Mouse (Mus musculus) stomach, postnatal 0 days (tissue): ENCODE measurements around the gene Serping1.

ENCODE experiments used
- CTCF ChIP-seq: IDR thresholded peaks from 2 replicates; pipeline ENCODE4 v1.5.1; 2016; ENCODE audit warnings: antibody characterized with exemption, low read depth, mild to moderate bottlenecking, moderate library complexity
- EP300 ChIP-seq: optimal IDR thresholded peaks from 2 replicates; pipeline ENCODE3; 2016; ENCODE audit warnings: antibody characterized with exemption

DNA sequence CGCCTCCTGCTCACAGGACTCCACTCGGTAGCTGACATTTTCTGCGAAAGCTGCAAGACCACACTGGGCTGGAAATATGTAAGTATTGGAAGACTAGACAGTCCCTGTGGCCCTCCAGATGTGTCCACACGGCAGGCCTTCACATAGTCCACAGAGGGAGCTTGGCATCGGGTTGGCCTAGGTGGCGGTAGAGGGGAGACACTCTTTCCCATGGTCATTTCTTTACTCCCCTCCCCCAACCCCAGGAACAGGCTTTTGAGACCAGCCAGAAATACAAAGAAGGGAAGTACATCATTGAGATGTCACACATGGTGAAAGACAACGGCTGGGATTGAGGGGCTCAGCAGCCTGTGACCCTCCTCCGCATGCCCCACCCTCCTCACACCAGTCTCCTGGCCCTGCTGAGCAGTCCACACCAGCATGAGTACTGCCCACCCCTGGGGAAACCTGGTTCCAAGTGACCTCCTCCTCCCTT, 37.8 kb downstream of the Serping1 start:
- TF ChIP-seq CTCF (peak; percentile 53), EP300 (no peak)
